Mouse (Mus musculus) ES-Bruce4 (cell line): ENCODE results near the gene Crip2.

Source experiments
- CTCF ChIP-seq: IDR thresholded peaks from one replicate; pipeline ENCODE4 v1.8.1; 2011; ENCODE audit warnings: low read depth, low read length
- POLR2A ChIP-seq: IDR thresholded peaks from one replicate; pipeline ENCODE4 v1.8.1; 2011; ENCODE audit warnings: low read length; ENCODE audit not compliant: insufficient read depth

DNA sequence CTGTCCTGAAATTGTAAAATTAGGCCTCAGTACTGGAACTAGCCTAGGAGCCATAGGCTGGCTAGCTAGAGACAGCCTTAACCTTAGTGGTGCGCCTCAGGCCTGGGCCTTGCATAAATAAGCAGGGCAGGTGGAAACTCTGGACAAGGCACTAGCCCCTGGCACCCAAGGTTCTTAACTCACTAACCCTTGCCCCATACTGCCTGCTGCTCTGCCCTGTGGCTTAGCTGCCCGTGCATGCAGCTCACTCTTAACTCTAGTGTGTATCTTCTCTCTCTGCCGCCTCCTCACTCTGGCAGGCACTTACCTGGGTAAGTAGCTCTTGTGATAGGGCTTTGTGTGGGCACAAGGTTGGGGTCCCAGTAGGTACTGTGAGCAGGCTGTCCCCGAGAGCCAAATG lies 5.5 kb upstream of the Crip2 start:
- TF ChIP-seq POLR2A (no peak), CTCF (no peak)
